Mouse (Mus musculus) forebrain, postnatal 0 days (tissue): ENCODE data around the gene Atf5. TPM values are rescaled to one million over a fixed set of nuclear protein-coding genes. Genes with fewer than 3 reads are reported as not detected.

Experiments used
- ATAC-seq: fragments of 200-750 bp; cut with Nextera tagmentation; 2 replicates; pipeline ENCODE4 v1.8.0; 2017; ENCODE audit warnings: mild to moderate bottlenecking, moderate library complexity
- DNase-seq: peaks from one replicate; pipeline ENCODE4 v3.0.0-alpha.2; 2015
- H3K27ac ChIP-seq: fragments of 300-500 bp; sonication (generic); 2 replicates; pipeline ENCODE4 v1.5.1; 2014; ENCODE audit warnings: low read depth, mild to moderate bottlenecking, antibody characterized with exemption, low read length, moderate library complexity, mixed read lengths
- H3K27me3 ChIP-seq: fragments of 300-500 bp; sonication (generic); 2 replicates; pipeline ENCODE4 v1.6.1; 2014; ENCODE audit warnings: mild to moderate bottlenecking, low read length, mixed read lengths; ENCODE audit not compliant: insufficient read depth
- H3K36me3 ChIP-seq: fragments of 300-500 bp; sonication (generic); 2 replicates; pipeline ENCODE4 v1.6.1; 2014; ENCODE audit warnings: mild to moderate bottlenecking, moderate library complexity; ENCODE audit not compliant: insufficient read depth
- H3K4me1 ChIP-seq: fragments of 300-500 bp; sonication (generic); 2 replicates; pipeline ENCODE4 v1.6.1; 2014; ENCODE audit warnings: antibody characterized with exemption; ENCODE audit not compliant: insufficient read depth
- H3K4me2 ChIP-seq: fragments of 300-500 bp; sonication (generic); 2 replicates; pipeline ENCODE4 v1.6.1; 2014; ENCODE audit warnings: low read depth, mild to moderate bottlenecking, moderate library complexity
- H3K4me3 ChIP-seq: fragments of 300-500 bp; sonication (generic); 2 replicates; pipeline ENCODE4 v1.5.1; 2014; ENCODE audit warnings: low read depth, low read length, mixed read lengths
- H3K9ac ChIP-seq: fragments of 300-500 bp; sonication (generic); 2 replicates; pipeline ENCODE4 v1.6.1; 2014; ENCODE audit warnings: mild to moderate bottlenecking
- H3K9me3 ChIP-seq: fragments of 300-500 bp; sonication (generic); 2 replicates; pipeline ENCODE4 v1.6.1; 2016; ENCODE audit warnings: low read length
- CTCF ChIP-seq: sonication (generic); IDR thresholded peaks from 2 replicates; pipeline ENCODE4 v1.5.1; 2016; ENCODE audit warnings: antibody characterized with exemption, control low read depth, low read depth
- WGBS: fragments of 180-500 bp; shearing (Covaris S2); extraction: QIAGEN DNeasy Blood & Tissue Kit; methylation state at CpG from one replicate; pipeline ENCODE4 v1.1.7; 2014; 5-methylcytosine and 5-hydroxymethylcytosine counted together
- polyA plus RNA-seq: library from polyadenylated mRNA; unstranded; fragments of >200 nt; fragmentation: Nextera tagmentation; extraction: Ambion mirVana; gene quantifications from 2 replicates; pipeline ENCODE4 v1.2.1, GENCODE M21; 2015
- total RNA-seq: library from RNA; depleted of rRNA; stranded (reverse); fragments of >200 nt; gene quantifications from 2 replicates; pipeline ENCODE4 v1.2.3, GENCODE M21; 2014; rRNA removed

Gene Atf5
- 10.1 and 15.9 TPM in 2 replicates for total RNA-seq
- 3.9 and 4.7 TPM in 2 replicates for polyA plus RNA-seq

GRCm38 (mm10) chr7:44816470-44817021 is at the start of gene Atf5:
Gene Atf5 (minus strand): TSS chr7:44816658.
- TF ChIP-seq CTCF: no peak
- H3K4me1 ChIP-seq: peaks cover 21% of the 10 kb centered on the region
- 0 out of 2 replicates have a peak, but pooled peaks cover 4% of the 10 kb centered on the region for H3K36me3 ChIP-seq
- H3K9me3 ChIP-seq: no peaks in the 10 kb centered on the region
- no peaks in the 10 kb centered on the region for H3K27me3 ChIP-seq
- ATAC-seq: peak; percentile 19
- H3K27ac ChIP-seq: peak within 1 kb of the TSS; percentile 93
- peak; percentile 70 for DNase-seq
- peak within 1 kb of the TSS; percentile 89 for H3K4me3 ChIP-seq
- peak within 1 kb of the TSS; percentile 92 for H3K9ac ChIP-seq
- peak within 1 kb of the TSS; percentile 58 for H3K4me2 ChIP-seq
- WGBS: under 1% methylated on average over 43 of the region's 57 CpGs

- peaks cover 13% of the 10 kb centered on the region for H3K4me1 ChIP-seq
- ATAC-seq: no peak
- DNase-seq: no peak
- no peak for TF ChIP-seq CTCF
- H3K4me2 ChIP-seq: no peak overlapping the region
- H3K4me3 ChIP-seq: no peak overlapping the region
- H3K27me3 ChIP-seq: no peaks in the 10 kb centered on the region
- WGBS: 78% methylated on average over 24 of the region's 24 CpGs
- H3K27ac ChIP-seq: no peak overlapping the region
- H3K9ac ChIP-seq: no peak overlapping the region
- no peaks in the 10 kb centered on the region for H3K9me3 ChIP-seq
- peaks cover 45% of the 10 kb centered on the region for H3K36me3 ChIP-seq
Measured at GRCm38 (mm10) chr7:44864595-44865542, 48.4 kb upstream of the Atf5 start.

- Histone ChIP-seq H3K9ac (no peak overlapping the region), H3K4me1 (peaks cover 13% of the 10 kb centered on the region), H3K27me3 (no peaks in the 10 kb centered on the region), H3K36me3 (peaks cover 52% of the 10 kb centered on the region), H3K9me3 (no peaks in the 10 kb centered on the region), H3K4me3 (no peak overlapping the region), H3K4me2 (no peak overlapping the region), H3K27ac (no peak overlapping the region)
- no peak for ATAC-seq
- no peak for TF ChIP-seq CTCF
- WGBS: 82% methylated on average over 11 of the region's 11 CpGs
- DNase-seq: no peak
Measured at GRCm38 (mm10) chr7:44863982-44864494, 47.6 kb upstream of the Atf5 start.

GRCm38 (mm10) chr7:44863210-44863609 is 46.8 kb upstream of the Atf5 start:
- H3K4me1 ChIP-seq: peaks cover 13% of the 10 kb centered on the region
- 86% methylated on average over 14 of the region's 14 CpGs for WGBS

GRCm38 (mm10) chr7:44862434-44862833 is 46.0 kb upstream of the Atf5 start:
- peaks cover 52% of the 10 kb centered on the region for H3K36me3 ChIP-seq

More at GRCm38 (mm10) chr7:44863210-44863609, 46.8 kb upstream of the Atf5 start:
- H3K27me3 ChIP-seq: no peaks in the 10 kb centered on the region
- H3K4me3 ChIP-seq: no peak overlapping the region
- no peak for TF ChIP-seq CTCF
- no peak overlapping the region for H3K27ac ChIP-seq
- DNase-seq (no peak), ATAC-seq (no peak)
- peaks cover 52% of the 10 kb centered on the region for H3K36me3 ChIP-seq
- no peak overlapping the region for H3K4me2 ChIP-seq
- no peak overlapping the region for H3K9ac ChIP-seq
- no peaks in the 10 kb centered on the region for H3K9me3 ChIP-seq

GRCm38 (mm10) chr7:44861429-44861816 is 45.0 kb upstream of the Atf5 start:
- Histone ChIP-seq H3K9me3 (no peaks in the 10 kb centered on the region), H3K4me1 (peaks cover 6% of the 10 kb centered on the region), H3K9ac (no peak overlapping the region), H3K4me2 (no peak overlapping the region), H3K4me3 (no peak overlapping the region), H3K27ac (no peak overlapping the region), H3K27me3 (no peaks in the 10 kb centered on the region), H3K36me3 (peaks cover 52% of the 10 kb centered on the region)
- ATAC-seq (no peak), DNase-seq (no peak)
- TF ChIP-seq CTCF: no peak
- WGBS: 78% methylated on average over 14 of the region's 14 CpGs

More at GRCm38 (mm10) chr7:44862434-44862833, 46.0 kb upstream of the Atf5 start:
- ATAC-seq: no peak
- Histone ChIP-seq H3K27me3 (no peaks in the 10 kb centered on the region), H3K27ac (no peak overlapping the region), H3K9me3 (no peaks in the 10 kb centered on the region), H3K4me1 (peaks cover 12% of the 10 kb centered on the region), H3K9ac (no peak overlapping the region), H3K4me3 (no peak overlapping the region), H3K4me2 (no peak overlapping the region)
- 76% methylated on average over 8 of the region's 8 CpGs for WGBS
- TF ChIP-seq CTCF: no peak
- DNase-seq: no peak
